Mouse (Mus musculus) testis, adult 2 months (tissue): ENCODE results near the gene Igfbp7.

Experiments used
- CTCF ChIP-seq: fragments of 200-500 bp; IDR thresholded peaks from 2 replicates; pipeline ENCODE4 v1.5.1; 2012; ENCODE audit warnings: low read depth, mild to moderate bottlenecking, inconsistent platforms, low read length, moderate library complexity; ENCODE audit not compliant: control insufficient read depth, insufficient read depth, insufficient replicate concordance
- POLR2A ChIP-seq: fragments of 200-500 bp; IDR thresholded peaks from 2 replicates; pipeline ENCODE4 v1.6.1; 2012; ENCODE audit warnings: low read depth, mild to moderate bottlenecking, inconsistent platforms, low read length, moderate library complexity; ENCODE audit not compliant: control insufficient read depth

GRCm38 (mm10) chr5:77442856-77443623 is 35.2 kb upstream of the Igfbp7 start:
- TF ChIP-seq CTCF (no peak), POLR2A (no peak)
